Mouse (Mus musculus): ENCODE data around the gene Slfn5. TPM values are rescaled to one million over a fixed set of nuclear protein-coding genes. Genes with fewer than 3 reads are reported as not detected.
"Not testable (repeated sequence)": the region's sequence is repeated elsewhere in the genome, so short reads cannot be mapped to it uniquely, and the experiment has no call there.

Gene Slfn5
- polyA plus RNA-seq, 1 experiment from 2014 or later: 0.86 TPM

DNA sequence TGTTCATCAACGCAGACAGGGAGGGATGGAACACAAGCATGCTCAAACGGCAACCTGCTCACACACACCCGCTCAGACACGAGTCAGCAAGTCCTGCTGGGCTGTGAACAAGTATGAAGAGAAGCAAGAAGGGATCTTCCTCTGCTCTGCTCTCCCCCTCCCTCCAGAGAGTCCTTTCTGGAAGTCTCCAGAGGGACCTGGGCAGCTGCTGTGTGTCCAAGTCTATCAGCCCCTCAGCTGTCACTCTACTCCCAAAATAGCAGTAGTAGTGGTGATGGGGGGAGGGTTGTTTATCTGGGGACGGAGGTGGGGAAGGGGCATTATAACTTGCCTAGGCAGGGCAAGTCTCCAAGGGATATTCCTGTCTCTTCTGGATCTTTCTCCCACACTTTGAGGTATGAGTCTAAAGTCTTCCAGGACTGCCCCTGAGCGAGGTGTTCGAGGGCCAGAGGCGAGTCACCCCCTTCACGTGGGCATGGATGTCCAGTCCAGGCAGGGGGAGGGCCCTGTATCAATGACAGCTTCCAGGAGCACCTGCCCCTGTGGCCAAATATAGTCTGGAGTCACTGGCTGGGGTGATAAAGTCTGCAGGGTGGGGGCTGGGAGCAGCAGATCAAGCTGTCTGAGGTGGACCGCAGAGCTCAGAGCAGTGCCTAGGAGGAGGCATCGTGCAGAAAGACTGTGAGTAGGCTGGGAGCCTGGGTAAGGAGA, 40.3 kb upstream of the Slfn5 start:
- Histone ChIP-seq H3K4me1 (ENCODE audit: control insufficient read depth, insufficient read depth, low read length) (peaks cover 3% of the 10 kb centered on the region; the same call in 1 of the 2 replicates), H3K4me3 (ENCODE audit: low read depth, low read length) (no peak overlapping the region), H3K9me3 (ENCODE audit: control insufficient read depth, low read length) (no peaks in the 10 kb centered on the region), H3K4me2 (ENCODE audit: low read depth) (no peak overlapping the region), H3K27me3 (ENCODE audit: control insufficient read depth, insufficient read depth, low read length) (no peaks in the 10 kb centered on the region), H3K27ac (ENCODE audit: low read depth, low read length) (no peak overlapping the region), H3K9ac (ENCODE audit: low read length) (no peak overlapping the region), H3K36me3 (ENCODE audit: control insufficient read depth, insufficient read depth, low read length) (peaks cover 2% of the 10 kb centered on the region; the same call in 1 of the 2 replicates)
- WGBS: 79% methylated on average over 11 of the region's 11 CpGs
- ATAC-seq (ENCODE audit: insufficient read depth, low FRiP score, low TSS enrichment) (no peak), DNase-seq (ENCODE audit: low spot score) (no peak)

DNA sequence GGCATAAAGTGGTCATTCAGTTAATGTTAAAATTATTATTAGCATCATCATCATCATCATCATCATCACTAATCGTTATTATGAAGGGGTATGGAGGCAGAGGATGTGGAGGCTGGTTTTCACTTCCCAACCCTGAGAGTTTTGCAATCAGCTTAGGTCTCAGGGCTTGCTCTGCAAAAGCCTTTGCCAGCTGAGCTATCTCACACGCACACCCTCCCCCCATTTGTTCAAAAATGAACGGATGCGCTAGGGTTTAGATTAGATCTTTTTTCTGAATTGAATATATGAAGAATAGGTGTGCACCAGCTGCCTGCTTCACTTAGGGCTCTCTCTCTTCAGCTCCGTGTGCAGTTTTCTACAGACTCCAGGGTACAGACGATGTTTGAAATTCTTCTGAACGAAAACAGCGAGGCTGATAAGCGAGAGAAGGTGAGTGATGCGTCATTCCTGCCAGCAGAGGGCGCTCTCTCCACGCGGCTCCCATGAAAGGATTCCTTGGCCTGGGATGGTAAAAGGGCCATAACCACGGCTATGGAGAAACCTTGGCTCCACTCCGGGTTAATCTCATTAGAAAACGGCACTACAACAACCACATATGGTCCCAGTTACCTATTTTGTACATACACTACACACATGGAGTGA, 36.3 kb upstream of the Slfn5 start:
- H3K9me3 ChIP-seq (ENCODE audit: control insufficient read depth, low read length): no peaks in the 10 kb centered on the region
- ATAC-seq (ENCODE audit: insufficient read depth, low FRiP score, low TSS enrichment): no peak

DNA sequence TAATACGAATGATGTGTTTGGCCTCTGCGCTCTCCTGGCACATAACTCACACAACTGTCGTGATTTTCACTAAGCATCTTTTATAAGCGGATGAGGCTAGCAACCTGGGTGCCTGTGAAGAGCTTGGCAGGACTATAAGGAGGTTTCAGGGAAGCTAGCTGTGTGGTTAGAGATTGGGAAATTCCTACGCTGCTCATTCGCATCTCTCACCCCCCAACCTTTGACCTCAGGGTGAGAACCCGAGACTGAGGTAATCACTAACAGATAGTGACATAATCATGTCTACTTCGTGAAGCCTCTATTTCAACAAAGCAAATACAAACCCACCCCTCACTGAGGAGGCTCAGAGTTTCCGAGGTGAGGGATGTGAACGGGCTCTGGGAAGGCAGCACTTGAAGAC, 30.4 kb upstream of the Slfn5 start:
- no peaks in the 10 kb centered on the region for H3K36me3 ChIP-seq (ENCODE audit: control insufficient read depth, insufficient read depth, low read length)
- WGBS: 59% methylated on average over 10 of the region's 10 CpGs
- H3K9ac ChIP-seq (ENCODE audit: low read length): no peak overlapping the region
- no peak overlapping the region for H3K27ac ChIP-seq (ENCODE audit: low read depth, low read length)
- H3K4me3 ChIP-seq (ENCODE audit: low read depth, low read length): no peak overlapping the region
- H3K9me3 ChIP-seq (ENCODE audit: control insufficient read depth, low read length): no peaks in the 10 kb centered on the region
- no peaks in the 10 kb centered on the region for H3K4me1 ChIP-seq (ENCODE audit: control insufficient read depth, insufficient read depth, low read length)
- DNase-seq (ENCODE audit: low spot score): no peak
- no peak overlapping the region for H3K4me2 ChIP-seq (ENCODE audit: low read depth)
- no peaks in the 10 kb centered on the region for H3K27me3 ChIP-seq (ENCODE audit: control insufficient read depth, insufficient read depth, low read length)
- no peak for ATAC-seq (ENCODE audit: insufficient read depth, low FRiP score, low TSS enrichment)

More for the DNA sequence above, 36.3 kb upstream of the Slfn5 start:
- WGBS: 12% methylated on average over 16 of the region's 16 CpGs
- Histone ChIP-seq H3K27me3 (ENCODE audit: control insufficient read depth, insufficient read depth, low read length) (no peaks in the 10 kb centered on the region), H3K4me1 (ENCODE audit: control insufficient read depth, insufficient read depth, low read length) (no peaks in the 10 kb centered on the region), H3K36me3 (ENCODE audit: control insufficient read depth, insufficient read depth, low read length) (no peaks in the 10 kb centered on the region), H3K4me3 (ENCODE audit: low read depth, low read length) (no peak overlapping the region), H3K9ac (ENCODE audit: low read length) (no peak overlapping the region), H3K4me2 (ENCODE audit: low read depth) (peak overlapping the region; percentile 42), H3K27ac (ENCODE audit: low read depth, low read length) (no peak overlapping the region)
- peak; percentile 82 for DNase-seq (ENCODE audit: low spot score)

DNA sequence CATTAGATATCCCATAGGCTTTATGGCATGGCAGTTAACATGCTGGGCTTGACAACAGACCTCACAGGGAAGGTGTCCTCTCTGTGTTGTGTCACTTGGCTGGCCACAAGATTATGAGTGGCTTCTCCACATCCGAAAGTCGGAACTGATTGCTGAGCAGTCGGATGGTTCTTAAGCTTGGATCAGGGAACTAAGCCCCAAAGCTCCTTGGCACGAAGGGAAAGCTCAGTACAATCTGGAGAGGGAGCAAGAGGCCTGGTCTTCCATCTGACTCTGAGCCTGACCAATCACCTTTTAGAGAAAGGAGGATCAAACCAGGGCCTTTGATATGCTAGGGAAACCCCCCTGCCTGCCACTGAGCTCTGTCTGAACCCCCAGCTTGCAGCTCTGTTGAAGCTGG, 29.5 kb upstream of the Slfn5 start:
- Histone ChIP-seq H3K4me2 (ENCODE audit: low read depth) (no peak overlapping the region), H3K27me3 (ENCODE audit: control insufficient read depth, insufficient read depth, low read length) (no peaks in the 10 kb centered on the region), H3K9ac (ENCODE audit: low read length) (no peak overlapping the region), H3K27ac (ENCODE audit: low read depth, low read length) (no peak overlapping the region), H3K9me3 (ENCODE audit: control insufficient read depth, low read length) (no peaks in the 10 kb centered on the region), H3K4me3 (ENCODE audit: low read depth, low read length) (no peak overlapping the region), H3K4me1 (ENCODE audit: control insufficient read depth, insufficient read depth, low read length) (no peaks in the 10 kb centered on the region), H3K36me3 (ENCODE audit: control insufficient read depth, insufficient read depth, low read length) (no peaks in the 10 kb centered on the region)
- no peak for DNase-seq (ENCODE audit: low spot score)
- 70% methylated on average over 4 of the region's 4 CpGs for WGBS
- ATAC-seq (ENCODE audit: insufficient read depth, low FRiP score, low TSS enrichment): no peak

DNA sequence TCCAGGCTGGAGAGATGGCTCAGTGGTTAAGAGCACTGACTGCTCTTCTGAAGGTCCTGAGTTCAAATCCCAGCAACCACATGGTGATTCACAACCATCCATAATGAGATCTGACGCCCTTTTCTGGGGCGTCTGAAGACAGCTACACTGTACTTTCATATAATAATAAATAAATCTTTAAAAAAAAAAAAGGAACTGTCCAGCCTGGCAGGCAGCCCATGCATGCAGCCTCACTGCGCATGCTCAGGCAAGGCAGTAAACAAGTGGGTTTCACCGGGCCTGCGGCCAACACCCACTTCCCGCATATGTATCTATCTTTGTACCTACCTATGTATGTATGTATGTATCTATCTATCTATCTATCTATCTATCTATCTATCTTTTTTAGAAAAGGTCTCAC, 27.2 kb upstream of the Slfn5 start:
- DNase-seq (ENCODE audit: low spot score); H3K27ac ChIP-seq (ENCODE audit: low read depth, low read length); H3K4me1 ChIP-seq (ENCODE audit: control insufficient read depth, insufficient read depth, low read length); H3K9me3 ChIP-seq (ENCODE audit: control insufficient read depth, low read length); H3K4me3 ChIP-seq (ENCODE audit: low read depth, low read length); H3K4me2 ChIP-seq (ENCODE audit: low read depth); H3K9ac ChIP-seq (ENCODE audit: low read length); H3K36me3 ChIP-seq (ENCODE audit: control insufficient read depth, insufficient read depth, low read length); ATAC-seq (ENCODE audit: insufficient read depth, low FRiP score, low TSS enrichment); H3K27me3 ChIP-seq (ENCODE audit: control insufficient read depth, insufficient read depth, low read length): not testable (repeated sequence)
- 87% methylated on average over 6 of the region's 6 CpGs for WGBS

DNA sequence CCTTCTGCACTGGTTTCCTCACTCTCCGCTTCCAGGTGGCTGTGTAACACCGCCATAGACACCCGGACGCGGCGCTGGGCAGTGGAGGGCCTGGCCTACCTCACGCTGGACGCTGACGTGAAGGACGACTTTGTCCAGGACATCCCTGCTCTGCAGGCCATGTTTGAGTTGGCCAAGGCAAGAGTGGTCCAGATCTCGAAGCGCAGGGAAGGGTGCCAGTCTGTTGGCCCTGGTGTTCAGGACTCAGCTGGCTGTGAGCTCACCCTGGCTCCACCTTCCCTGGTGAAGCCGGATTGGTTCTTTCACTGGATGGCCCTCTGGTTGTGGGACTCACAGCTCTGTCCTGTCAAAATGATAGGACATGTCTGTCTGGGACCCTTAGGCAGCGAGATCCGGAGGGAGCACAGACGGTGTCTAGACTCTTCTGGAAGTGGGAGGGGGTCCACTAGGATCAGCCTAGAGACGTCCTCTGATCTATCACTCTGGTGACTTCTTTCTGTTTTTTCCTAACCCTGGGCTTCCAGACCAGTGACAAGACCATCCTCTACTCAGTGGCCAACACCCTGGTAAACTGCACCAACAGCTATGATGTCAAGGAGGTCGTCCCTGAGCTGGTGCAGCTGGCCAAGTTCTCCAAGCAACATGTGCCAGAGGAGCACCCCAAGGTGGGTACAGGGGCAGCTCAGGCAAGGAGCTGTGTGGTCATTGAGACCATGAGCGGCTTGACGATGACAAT, 22.1 kb upstream of the Slfn5 start:
- Histone ChIP-seq H3K36me3 (ENCODE audit: control insufficient read depth, insufficient read depth, low read length) (no peaks in the 10 kb centered on the region), H3K4me3 (ENCODE audit: low read depth, low read length) (no peak overlapping the region), H3K27me3 (ENCODE audit: control insufficient read depth, insufficient read depth, low read length) (peaks cover 38% of the 10 kb centered on the region), H3K27ac (ENCODE audit: low read depth, low read length) (no peak overlapping the region), H3K9ac (ENCODE audit: low read length) (no peak overlapping the region), H3K4me2 (ENCODE audit: low read depth) (no peak overlapping the region), H3K9me3 (ENCODE audit: control insufficient read depth, low read length) (no peaks in the 10 kb centered on the region), H3K4me1 (ENCODE audit: control insufficient read depth, insufficient read depth, low read length) (no peaks in the 10 kb centered on the region; the same call in 1 of the 2 replicates)
- DNase-seq (ENCODE audit: low spot score): no peak
- ATAC-seq (ENCODE audit: insufficient read depth, low FRiP score, low TSS enrichment): no peak
- 31% methylated on average over 20 of the region's 20 CpGs for WGBS

DNA sequence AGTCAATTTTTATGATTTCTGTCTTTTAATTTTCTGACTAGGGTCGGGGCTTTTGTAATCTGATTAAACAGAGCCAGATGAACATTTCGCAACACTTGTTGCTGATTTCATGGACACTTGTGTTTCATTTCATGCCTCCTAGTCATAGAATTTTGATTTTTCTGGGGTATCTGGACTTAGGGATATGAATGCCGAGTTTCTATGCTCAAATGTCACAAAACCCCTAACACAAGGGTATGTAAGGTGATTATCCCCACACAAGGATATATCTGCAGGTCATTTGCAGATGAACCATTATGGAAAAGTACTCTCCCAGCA, 21.6 kb upstream of the Slfn5 start:
- Histone ChIP-seq H3K27ac (ENCODE audit: low read depth, low read length) (no peak overlapping the region), H3K36me3 (ENCODE audit: control insufficient read depth, insufficient read depth, low read length) (no peaks in the 10 kb centered on the region), H3K9me3 (ENCODE audit: control insufficient read depth, low read length) (no peaks in the 10 kb centered on the region), H3K4me1 (ENCODE audit: control insufficient read depth, insufficient read depth, low read length) (no peaks in the 10 kb centered on the region; the same call in 1 of the 2 replicates), H3K9ac (ENCODE audit: low read length) (no peak overlapping the region), H3K27me3 (ENCODE audit: control insufficient read depth, insufficient read depth, low read length) (peaks cover 43% of the 10 kb centered on the region), H3K4me2 (ENCODE audit: low read depth) (no peak overlapping the region), H3K4me3 (ENCODE audit: low read depth, low read length) (no peak overlapping the region)
- DNase-seq (ENCODE audit: low spot score) (no peak), ATAC-seq (ENCODE audit: insufficient read depth, low FRiP score, low TSS enrichment) (no peak)
- 58% methylated on average over 3 of the region's 3 CpGs for WGBS

DNA sequence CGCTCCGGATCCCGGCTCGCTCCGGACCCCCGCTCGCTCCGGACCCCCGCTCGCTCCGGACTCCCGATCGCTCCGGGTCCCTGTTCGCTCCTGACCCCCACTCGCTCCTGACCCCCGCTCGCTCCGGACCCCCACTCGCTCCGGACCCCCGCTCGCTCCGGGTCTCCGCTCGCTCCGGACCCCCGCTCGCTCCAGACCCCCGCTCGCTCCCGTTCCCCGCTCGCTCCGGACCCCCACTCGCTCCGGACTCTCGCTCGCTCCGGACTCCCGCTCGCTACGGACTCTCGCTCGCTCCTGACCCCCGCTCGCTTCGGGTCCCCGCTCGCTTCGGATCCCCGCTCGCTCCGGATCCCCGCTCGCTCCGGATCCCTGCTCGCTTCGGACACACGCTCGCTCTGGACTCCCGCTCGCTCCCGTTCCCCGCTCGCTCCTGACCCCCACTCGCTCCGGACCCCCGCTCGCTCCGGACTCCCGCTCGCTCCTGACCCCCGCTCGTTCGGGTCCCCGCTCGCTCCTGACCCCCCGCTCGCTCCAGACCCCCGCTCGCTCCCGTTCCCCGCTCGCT, 20.7 kb upstream of the Slfn5 start:
- H3K36me3 ChIP-seq (ENCODE audit: control insufficient read depth, insufficient read depth, low read length); H3K4me1 ChIP-seq (ENCODE audit: control insufficient read depth, insufficient read depth, low read length); DNase-seq (ENCODE audit: low spot score); H3K9ac ChIP-seq (ENCODE audit: low read length); ATAC-seq (ENCODE audit: insufficient read depth, low FRiP score, low TSS enrichment); H3K27ac ChIP-seq (ENCODE audit: low read depth, low read length); H3K9me3 ChIP-seq (ENCODE audit: control insufficient read depth, low read length): not testable (repeated sequence)
- H3K27me3 ChIP-seq (ENCODE audit: control insufficient read depth, insufficient read depth, low read length): peaks cover 48% of the 10 kb centered on the region
- peak overlapping the region; percentile 46 for H3K4me3 ChIP-seq (ENCODE audit: low read depth, low read length)
- peak overlapping the region; percentile 94 for H3K4me2 ChIP-seq (ENCODE audit: low read depth)
- 2% methylated on average over 51 of the region's 85 CpGs for WGBS
